Mouse (Mus musculus) induced T-regulatory cell, adult 2 months (primary cell): Measurements from ENCODE around the gene Slc39a3.

Experiments used
- DNase-seq: peaks from one replicate; pipeline ENCODE4 v3.0.0-alpha.2; 2012; ENCODE audit warnings: low read depth

Gene Slc39a3

GRCm38 (mm10) chr10:80984223-80984622 is 53.0 kb downstream of the Slc39a3 start:
- no peak for DNase-seq

- DNase-seq = no peak
Observed at GRCm38 (mm10) chr10:80982381-80982780, 54.8 kb downstream of the Slc39a3 start.

GRCm38 (mm10) chr10:80981564-80982112 is 55.6 kb downstream of the Slc39a3 start:
- peak; percentile 49 for DNase-seq
